Mouse (Mus musculus): ENCODE data around the gene Ube2n.

The Ube2n gene

DNA sequence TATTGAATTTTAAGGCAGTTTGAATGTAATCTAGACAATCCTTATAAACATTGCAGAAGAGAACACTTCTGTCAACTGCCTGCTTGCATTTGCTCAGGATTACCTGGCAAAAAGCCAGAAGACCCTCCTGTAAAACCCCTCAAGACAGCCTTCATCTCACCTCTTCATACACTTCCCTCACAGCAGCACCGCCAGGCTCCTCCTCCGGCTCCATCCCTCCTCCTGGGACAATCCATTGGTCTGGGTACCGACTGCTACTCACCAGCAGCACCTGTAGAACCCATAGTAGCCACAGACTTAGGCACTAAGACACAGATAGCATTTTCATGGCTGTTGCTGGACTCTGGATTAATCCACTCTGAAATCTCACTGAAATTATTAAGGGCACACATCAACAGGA, 37.4 kb downstream of the Ube2n start:
- in situ Hi-C loops (cut with MboI, MseI), result loop anchor here (5.0 to 10.0 kb wide), 4 partner anchors 305 to 482 kb away; no protein-coding TSS in a partner anchor

- in situ Hi-C loops (cut with MboI, MseI), result loop anchor here in 1 of 2 experiments (5.0 to 10.0 kb wide), 2 partner anchors 341 to 479 kb away; no protein-coding TSS in a partner anchor
Observed at GRCm38 (mm10) chr10:95555866-95556265, 40.9 kb downstream of the Ube2n start.

DNA sequence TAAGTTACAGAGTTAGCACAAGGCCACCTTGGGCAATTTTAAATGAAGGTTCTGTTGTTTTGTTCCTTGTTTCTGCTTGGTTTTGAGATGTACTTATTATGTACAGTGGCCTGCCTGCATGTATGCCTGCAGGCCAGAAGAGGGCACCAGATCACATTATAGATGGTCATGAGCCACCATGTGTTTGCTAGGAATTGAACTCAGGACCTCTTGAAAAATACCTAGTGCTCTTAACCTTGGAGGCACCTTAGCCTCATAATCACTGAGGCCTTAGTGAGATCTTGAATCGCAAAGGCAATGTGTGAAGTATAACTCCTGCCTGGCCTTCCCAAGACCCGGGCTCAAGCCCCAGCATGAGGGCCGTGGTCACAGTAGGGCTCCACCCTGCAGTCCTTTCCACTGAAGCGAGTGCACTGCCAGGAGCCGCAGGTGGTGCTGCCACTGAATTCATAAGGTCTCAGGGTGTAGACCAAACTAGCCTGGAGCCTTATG, 42.4 kb downstream of the Ube2n start:
- in situ Hi-C loops (cut with MboI, MseI), result loop anchor here in 1 of 2 experiments (5.0 to 10.0 kb wide), 2 partner anchors 340 to 477 kb away; no protein-coding TSS in a partner anchor

GRCm38 (mm10) chr10:95559426-95559825, 44.5 kb downstream of the Ube2n start:
- in situ Hi-C loops (cut with MboI, MseI), result loop anchor here in 1 of 2 experiments (5.0 to 10.0 kb wide), 2 partner anchors 338 to 475 kb away; no protein-coding TSS in a partner anchor

GRCm38 (mm10) chr10:95560394-95560983, 45.5 kb downstream of the Ube2n start:
- in situ Hi-C loops (cut with MboI, MseI), result no loop called here

- in situ Hi-C loops (cut with MboI, MseI), result no loop called here
Observed at GRCm38 (mm10) chr10:95561616-95562015, 46.7 kb downstream of the Ube2n start.

GRCm38 (mm10) chr10:95562395-95562794, 47.5 kb downstream of the Ube2n start:
- in situ Hi-C loops (cut with MboI, MseI), result no loop called here

DNA sequence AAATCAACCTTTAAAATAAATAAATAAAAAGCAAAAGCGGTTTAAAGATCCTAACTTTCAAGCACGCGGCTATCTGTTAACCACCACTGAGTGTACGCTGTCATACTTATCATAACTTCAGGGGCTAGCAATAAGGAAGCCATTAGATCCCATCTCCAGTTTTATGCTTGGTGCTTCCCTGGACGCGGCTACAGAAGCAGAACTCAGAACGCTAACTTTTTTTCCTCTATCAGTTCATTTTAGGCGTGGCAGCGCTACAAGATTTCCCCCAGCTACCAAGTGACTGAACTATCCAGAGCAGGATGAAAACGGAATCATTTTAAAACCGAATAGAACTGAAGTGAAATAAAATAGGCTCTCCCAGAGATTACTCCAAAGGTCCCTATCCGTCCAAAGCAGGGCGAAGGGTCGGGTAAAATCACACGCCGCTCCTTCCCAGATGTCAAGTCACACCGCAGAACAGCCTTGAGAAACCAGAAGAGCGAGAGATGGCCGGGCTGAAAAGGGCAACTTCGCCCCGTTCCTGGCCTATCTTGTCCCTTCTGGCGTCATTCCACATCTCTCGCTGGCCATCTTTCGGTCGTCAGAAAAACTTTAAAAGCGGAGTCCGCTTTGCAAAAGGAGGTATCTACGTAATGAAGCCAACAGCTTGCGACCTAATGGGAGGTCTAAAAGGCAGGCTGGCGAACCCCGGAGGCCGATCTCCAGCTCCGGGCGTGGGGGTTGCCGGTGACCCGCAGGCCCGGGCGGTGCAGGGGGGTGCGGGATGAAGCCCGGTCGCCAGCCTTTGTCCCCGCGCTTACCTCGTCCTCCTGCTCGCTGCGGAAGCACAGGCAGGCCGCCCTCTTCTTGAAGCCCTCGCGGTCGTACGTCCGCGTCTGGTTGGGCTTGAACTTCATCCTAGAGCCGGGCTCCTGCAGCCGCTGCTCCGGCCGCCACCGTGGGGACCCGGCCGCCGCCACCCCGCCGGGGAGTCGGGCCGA, 48.2 kb downstream of the Ube2n start:
- in situ Hi-C loops (cut with MboI, MseI), result no loop called here

DNA sequence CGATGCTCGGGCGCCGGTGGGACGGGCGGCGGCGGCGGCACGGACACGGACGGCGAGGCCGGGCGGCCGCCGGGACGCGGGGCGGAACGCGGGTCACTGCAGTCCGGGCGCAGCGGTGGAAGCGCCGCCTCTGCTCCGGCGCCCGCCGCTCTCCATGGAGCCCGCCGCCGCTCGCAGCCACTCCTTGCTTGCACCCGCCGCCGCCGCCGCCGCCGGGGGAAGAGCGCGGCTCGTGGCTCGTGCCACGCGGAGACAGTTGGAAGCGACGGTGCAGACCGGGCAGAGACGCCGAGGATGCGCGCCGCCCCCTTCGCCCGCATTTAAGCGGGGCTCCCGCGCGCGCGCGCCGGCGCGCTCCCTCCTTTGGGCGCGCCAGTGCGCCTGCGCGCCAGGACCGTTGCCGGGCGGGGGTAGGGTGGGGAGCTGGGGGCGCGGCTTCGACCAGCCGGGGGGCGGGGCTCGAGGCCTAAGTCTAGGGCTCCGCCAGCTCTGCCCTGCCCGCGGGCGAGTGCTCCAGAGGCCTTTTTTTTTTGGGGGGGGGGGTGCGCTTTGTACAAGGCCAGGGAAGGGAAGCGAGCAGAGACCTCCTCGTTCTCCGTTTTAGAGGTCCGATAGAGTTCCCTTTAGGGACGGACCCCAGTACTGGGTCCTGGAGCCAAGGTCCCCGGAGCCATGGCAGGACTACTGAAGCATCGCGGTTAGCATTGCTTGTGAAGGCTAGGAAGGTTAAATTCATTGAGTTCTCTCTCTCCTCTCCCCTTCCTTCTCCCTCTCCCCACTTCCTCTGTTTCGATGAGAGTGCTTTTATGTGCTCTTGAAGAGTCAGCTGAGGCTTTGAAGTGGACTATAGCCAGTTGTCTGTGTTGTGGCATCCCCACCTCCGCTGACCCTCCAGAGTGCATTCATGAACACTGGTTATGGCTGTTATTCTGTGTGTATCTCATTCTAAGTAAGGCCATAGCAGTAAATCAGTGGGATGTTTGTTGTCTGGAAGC, 49.2 kb downstream of the Ube2n start, which contains the start of gene Nudt4:
Nudt4 (minus strand) TSS at position 296 of the 995 bp plus-strand sequence.
- in situ Hi-C loops (cut with MboI, MseI), result no loop called here

GRCm38 (mm10) chr10:95565156-95565854, 50.4 kb downstream of the Ube2n start:
- in situ Hi-C loops (cut with MboI, MseI), result no loop called here

DNA sequence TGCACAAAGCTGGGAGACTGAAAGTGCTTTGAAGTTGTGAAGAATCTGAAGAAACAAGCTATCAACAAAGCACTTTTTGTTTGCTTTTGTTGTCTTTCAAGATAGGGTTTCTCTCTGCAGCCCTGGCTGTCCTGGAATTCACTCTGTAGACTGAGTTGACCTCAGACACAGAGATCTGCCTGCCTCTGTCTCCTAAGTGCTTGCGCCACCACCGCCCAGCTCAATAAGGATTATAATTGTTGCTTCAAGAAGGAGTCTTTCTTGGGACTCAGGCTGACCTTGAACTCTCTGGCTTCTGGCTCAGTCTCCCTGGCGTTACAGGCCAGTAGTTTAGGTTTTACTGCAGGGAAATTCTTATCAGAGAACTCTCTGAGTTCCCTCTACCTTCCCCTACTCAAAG, 51.8 kb downstream of the Ube2n start:
- in situ Hi-C loops (cut with MboI, MseI), result no loop called here

DNA sequence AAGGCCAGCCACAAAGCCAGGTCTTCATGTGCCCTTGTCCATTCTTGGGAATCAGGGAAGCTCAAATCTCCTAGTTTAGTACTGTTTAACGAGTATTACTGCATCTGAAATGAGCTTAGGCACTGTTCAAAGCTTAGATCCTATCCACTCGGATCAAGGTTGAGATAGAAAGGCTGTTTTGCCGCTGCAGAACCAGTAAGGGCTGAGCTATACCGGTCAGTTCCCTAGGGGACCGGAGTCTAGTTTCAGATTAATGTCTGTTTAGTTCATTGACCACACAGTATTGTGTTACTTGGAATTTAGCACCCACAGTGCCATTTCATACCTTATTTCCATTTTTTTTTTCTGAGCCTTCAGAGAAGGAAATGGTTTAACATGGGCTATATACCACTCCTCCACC, 52.6 kb downstream of the Ube2n start:
- in situ Hi-C loops (cut with MboI, MseI), result no loop called here

DNA sequence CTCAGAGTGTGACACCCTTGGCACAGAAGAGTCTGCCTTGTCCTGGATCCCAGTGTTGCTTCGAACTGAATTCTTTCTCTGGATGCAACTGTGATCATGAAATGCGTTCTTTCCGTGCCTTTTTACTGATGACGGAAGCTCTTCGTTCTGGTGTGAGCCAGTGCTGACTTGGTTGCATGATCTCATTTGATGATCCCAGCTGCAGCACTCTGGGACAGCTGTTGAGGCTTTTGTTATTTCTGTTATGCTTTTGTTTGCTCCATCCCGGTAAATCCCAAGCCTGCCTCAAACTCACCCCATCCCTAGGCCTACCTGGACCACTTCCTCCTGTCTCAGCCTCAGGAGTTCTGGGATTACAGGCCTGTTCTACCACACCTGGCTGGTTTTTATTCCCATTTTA, 53.1 kb downstream of the Ube2n start:
- in situ Hi-C loops (cut with MboI, MseI), result no loop called here

DNA sequence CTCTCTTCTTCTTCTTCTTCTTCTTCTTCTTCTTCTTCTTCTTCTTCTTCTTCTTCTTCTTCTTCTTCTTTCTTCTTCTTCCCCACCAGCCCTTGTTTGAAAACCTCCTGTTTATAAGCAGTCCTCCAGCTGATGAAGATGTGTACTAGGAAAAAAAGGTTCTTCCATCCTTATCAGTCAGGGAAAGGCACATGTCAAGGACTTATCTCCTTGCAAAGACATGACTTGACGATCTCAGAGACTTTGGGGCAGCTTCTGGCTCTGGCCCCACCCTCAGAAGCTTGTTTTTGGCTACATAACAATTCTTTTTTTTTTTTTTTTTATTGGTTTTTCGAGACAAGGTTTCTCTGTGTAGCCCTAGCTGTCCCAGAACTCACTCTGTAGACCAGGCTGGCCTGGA, 54.5 kb downstream of the Ube2n start:
- in situ Hi-C loops (cut with MboI, MseI), result no loop called here

DNA sequence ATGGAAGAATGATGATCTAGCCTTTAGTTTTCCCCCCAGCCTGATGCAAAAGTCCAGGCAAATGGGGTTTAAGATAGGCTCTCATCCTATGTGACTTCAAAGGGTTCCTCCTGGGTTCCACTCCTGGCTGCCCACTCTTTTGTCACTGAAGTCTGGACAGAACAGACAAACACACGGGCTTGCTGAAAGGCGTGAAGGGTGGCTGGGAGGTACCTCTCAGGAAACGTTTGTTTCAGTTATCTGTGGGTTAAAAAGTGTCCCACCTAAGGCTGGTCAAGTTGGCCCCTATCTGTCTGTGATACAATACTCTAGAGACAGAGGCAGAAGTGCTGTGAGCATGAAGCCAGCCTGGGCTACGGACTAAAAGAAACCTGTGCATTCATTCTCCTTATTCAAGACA, 60.0 kb downstream of the Ube2n start:
- in situ Hi-C loops (cut with MboI, MseI), result no loop called here

DNA sequence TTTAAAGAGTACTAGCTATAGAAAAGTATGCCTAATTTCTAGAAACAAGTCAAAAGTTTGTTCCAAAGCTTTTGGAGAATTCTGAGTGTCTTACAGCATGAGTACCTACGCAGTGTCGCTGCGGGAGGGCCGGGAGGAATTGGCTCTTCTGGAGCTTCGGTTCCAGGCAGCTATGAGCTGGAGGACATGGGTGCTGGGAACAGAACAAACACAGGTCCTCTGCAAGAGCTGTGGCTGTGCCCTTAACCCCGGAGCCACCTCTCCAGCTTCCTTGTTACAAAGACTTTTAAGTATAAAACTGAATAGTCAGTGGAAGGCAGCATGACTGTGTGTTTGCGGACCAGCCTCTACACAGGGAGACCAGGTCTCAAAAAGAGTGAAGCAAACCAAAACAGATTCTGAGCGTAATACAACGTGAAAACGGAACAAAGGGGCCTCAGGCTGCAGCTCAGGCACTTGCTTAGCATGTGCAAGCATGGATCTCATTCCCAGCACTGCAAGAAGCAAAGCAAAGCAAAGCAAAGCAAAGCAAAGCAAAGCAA, 61.0 kb downstream of the Ube2n start:
- in situ Hi-C loops (cut with MboI, MseI), result no loop called here

GRCm38 (mm10) chr10:95576876-95577566, 62.1 kb downstream of the Ube2n start:
- in situ Hi-C loops (cut with MboI, MseI), result no loop called here

- in situ Hi-C loops (cut with MboI, MseI), result no loop called here
Observed at GRCm38 (mm10) chr10:95577567-95577950, 62.6 kb downstream of the Ube2n start.

DNA sequence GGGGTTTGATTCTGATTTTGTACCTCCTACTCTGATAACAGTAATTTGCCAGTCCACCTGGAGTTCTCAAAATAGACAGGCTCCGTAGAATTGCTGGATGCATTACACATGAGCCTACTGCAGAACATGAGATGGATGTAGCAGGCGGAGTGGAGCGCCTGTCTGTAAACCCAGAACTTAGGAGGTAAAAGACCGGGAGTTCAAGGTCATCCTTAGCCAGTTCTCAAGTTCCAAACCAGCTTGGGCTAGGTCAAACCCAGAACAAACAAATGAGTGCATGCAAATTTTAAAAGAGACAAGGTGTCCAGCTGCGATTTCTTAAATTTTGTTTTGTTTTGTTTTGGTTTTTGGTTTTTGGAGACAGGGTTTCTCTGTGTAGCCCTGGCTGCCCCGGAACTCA, 70.6 kb downstream of the Ube2n start:
- in situ Hi-C loops (cut with MboI, MseI), result no loop called here

All from T-helper 17 cell (primary cell).